Mouse (Mus musculus): Measurements from ENCODE around the gene Ano5.

Gene Ano5

DNA sequence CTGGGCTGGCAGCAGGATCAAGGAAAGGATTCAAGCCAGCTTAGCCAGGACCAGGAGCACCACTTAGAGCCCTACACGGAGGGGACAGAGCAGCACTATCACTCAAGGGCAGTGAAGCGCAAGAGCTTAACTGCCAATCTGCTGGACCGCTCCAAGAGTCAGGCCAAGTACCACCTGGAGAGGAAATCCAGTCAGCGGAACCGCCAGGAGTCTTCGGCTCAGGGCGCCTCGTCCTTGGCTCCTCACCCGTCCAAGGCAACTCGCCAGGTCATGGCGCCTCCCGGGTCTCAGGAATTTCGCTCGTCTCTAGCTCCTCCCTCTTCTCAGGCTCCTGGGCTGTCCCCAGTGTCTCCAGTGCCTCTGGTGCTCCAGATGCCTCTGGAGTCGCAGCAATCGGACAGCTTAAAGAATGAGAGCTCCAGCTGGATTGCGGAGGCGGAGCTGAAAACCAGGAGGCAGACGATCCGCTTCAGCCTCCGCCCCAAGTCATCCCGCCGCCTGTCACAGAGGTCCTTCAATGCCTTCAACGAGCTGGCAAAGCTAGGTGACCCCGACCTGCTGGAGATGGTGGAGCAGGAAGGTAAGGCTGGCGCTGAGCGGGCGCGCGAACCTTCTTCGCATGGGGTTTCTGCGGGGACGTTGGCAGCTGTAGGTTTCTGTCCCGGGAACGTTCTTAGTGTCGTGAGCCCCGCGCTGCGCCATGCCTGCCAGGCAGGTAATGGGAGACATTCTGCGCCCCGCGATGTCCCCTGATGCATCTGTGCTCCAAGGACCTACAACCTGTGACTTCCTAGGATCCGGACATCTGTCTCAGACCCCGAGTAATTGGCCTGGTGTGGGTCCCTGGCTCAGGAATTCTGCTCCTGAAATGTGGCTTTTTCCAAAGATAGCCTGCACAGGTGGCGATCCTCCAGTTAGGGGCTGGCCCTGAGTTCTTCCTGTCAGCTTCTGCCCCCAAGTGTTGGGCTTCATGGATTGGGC, at the start of gene Ano5:
Ano5 (plus strand) TSS at position 359 of the 981 bp plus-strand sequence.
- no peak for DNase-seq (ENCODE audit: low read depth, low spot score)

- no peak for DNase-seq (ENCODE audit: low read depth, low spot score)
These were observed 11.4 kb upstream of the Ano5 start for GRCm38 (mm10) chr7:51499396-51499795.

GRCm38 (mm10) chr7:51503940-51504339, 6.9 kb upstream of the Ano5 start:
- DNase-seq (ENCODE audit: low read depth, low spot score): no peak

DNA sequence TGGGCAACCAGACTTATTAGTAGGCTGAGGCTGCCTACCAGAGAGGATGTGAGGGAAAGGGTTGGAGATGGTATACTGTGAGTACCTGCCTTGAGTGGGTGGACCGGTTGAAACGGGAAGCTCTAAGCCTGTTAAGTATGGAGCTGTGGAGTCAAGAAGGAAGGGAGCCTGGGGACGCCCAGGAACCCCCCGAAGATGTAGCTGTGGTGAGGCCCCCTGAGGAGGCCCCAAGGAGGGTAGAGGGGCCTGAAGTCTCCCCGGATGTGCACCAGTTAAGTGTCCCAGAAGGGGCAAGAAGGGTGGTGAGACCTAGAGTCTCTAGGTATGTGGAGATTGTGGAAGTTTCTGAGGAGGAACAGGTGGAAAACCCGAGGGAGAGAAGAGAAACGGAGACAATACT, 682 bp upstream of the Ano5 start:
- no peak for DNase-seq (ENCODE audit: low read depth, low spot score)

DNA sequence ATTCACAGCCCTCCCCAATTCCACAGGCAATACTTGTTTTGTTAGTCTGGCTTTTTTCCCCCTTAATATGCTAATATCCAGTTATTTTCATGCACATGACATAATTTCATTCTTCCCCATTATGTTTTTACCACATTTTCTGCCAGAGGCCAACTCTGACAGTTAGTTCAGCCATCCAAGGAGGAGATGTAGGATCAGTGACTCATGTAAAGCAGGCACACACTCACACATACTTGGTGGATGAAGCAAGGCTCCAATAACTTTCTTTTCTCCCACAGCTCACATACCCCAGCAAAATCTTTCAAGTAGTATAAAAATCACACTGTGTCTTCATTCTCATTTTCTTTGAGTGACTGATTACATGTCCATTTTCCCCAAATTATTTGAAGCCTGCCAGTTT, 28.5 kb downstream of the Ano5 start:
- no peak for DNase-seq (ENCODE audit: low read depth, low spot score)

GRCm38 (mm10) chr7:51540736-51541135, 29.9 kb downstream of the Ano5 start:
- no peak for DNase-seq (ENCODE audit: low read depth, low spot score)

DNA sequence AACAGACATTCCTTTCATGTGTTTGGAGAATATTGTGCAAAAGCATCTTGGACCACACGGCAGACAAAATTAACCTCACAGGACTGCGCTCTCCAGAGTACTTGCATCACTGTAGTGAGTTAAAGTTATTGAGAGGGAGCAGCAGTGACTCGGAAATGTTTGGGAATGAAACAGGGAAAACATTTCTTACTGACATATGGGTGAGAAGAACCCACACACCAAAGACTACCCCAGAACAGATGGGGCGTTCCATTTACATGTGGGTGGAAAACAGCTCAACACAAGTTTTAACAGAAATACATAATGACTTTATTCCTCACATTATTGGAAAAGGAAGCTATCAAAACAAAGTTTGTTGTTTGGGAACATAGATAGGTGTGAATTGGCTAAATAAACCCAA, 89.2 kb downstream of the Ano5 start:
- DNase-seq (ENCODE audit: low read depth, low spot score): no peak

DNA sequence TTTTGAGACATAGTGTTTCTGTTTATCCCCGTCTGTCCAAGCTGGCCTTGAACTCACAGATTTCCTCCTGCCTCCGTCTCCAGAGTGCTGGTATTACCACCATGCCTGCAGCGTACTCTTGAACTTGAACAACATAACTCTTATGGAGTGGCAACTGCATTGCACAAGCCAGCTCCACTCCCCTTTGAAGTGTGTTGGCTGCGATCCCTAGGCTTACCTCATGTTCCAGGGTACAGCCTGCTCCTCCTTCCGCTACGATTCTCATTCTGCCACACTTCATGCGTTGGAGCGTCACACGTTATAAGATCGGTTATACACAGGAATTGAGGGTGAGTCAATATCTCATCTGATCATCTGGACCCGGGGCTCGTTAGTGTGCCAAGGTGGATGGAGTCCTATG, 92.9 kb downstream of the Ano5 start:
- DNase-seq (ENCODE audit: low read depth, low spot score): no peak

DNA sequence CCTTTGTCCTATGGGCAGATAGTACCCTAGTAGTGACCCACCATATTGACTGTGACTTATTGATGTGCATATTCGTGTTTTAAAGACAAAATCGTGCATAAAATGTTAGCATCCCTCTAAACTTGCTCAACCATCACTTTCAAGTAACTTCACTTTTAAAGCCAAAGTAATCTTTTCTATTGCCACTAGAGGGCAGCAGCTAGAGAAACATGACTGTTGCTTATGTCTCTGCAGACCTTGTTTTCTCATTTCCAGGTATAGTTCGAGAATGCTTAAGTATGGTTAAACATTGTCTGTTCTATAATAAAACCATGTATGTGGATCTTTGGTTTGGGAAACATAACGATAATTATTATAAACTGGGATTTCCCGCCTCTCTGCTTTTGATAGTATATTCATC, 103.6 kb downstream of the Ano5 start:
- DNase-seq (ENCODE audit: low read depth, low spot score): no peak

GRCm38 (mm10) chr7:51617941-51618340, 107.1 kb downstream of the Ano5 start:
- DNase-seq (ENCODE audit: low read depth, low spot score): no peak

- no peak for DNase-seq (ENCODE audit: low read depth, low spot score)
These were observed 107.6 kb downstream of the Ano5 start for GRCm38 (mm10) chr7:51618412-51618811.

- DNase-seq (ENCODE audit: low read depth, low spot score): no peak
These were observed 109.1 kb downstream of the Ano5 start for GRCm38 (mm10) chr7:51619977-51620376.

DNA sequence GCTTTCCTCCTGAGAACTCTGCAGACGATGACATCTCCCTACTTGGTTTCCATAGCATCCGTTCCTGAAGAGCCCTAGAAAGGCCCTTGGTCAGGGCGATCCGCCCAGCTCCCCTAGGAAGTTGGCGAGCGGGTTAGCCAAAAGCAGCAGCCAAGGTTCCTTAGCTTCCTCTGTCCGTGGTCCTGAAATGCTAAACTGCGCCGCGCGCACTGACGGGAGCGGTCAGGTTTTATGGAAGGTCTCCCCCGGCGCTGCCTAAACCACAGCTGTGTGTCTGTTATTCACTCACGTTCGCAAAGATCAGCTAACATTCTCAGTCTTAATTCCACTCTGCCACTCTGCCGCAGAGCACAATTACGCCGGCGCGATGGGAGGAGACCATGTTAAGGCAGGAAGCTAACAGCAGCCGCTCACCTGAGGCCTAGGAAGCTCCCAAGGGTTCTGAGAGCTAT, 110.9 kb downstream of the Ano5 start, which contains the start of gene Slc17a6:
Slc17a6 (plus strand) TSS at position 313 of the 452 bp plus-strand sequence.
- DNase-seq (ENCODE audit: low read depth, low spot score): no peak

DNA sequence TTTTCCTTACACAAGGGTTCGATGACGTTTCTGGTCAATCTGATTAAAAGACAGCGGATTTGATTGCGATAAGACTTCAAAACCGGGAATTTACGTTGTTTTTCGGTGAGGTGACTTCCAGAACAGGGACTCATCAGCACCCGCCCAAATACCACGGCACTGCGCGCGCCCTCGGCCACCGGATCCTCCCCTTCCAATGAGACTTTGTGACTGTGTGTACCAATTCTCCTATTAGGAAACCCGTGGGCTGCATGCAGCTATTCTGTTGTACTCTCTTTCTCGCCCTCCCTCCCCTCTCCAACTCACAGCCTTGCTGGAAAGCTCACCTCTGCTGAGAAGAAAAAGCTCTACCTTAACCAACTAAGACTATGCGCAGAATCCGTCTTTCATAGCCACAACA, 111.4 kb downstream of the Ano5 start:
- no peak for DNase-seq (ENCODE audit: low read depth, low spot score)

GRCm38 (mm10) chr7:51622666-51623065, 111.8 kb downstream of the Ano5 start:
- DNase-seq (ENCODE audit: low read depth, low spot score): no peak

DNA sequence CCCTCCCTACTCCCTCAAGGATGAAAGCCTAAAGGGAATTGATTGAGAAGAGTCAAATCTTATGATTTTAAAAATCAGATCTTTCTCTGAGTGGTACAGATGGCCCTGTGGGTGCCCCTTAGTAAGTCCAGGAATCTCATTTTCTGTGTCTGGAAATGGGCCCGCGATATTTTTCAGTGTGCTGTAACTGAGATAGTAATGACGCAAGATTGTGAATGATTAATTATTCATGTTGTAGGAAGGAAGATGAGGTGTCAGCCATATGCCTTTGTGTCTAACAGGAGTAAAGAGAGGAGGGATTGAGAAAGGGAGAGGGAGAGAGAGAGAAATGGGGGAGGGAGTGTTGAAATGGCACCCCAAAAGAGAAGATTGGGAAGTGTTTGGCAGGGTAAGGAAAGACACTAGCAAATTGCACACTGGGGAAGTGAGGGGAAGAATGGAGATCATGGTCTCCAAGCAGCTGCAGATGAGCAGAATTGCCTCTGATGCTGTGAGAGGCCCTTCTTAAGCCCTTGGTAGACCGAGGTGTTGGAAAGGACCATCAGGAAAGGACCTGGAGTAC, 113.6 kb downstream of the Ano5 start:
- no peak for DNase-seq (ENCODE audit: low read depth, low spot score)

DNA sequence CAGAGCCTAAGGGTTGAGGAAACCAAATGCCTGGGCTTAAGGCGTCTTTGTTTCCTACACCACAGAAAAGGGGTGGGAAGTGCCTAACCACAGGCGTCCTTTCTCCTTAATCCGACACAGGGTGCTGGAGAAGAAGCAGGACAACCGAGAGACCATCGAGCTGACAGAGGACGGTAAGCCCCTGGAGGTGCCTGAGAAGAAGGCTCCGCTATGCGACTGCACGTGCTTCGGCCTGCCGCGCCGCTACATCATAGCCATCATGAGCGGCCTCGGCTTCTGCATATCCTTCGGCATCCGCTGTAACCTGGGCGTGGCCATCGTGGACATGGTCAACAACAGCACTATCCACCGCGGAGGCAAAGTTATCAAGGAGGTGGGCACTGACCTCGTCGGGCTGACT, 114.3 kb downstream of the Ano5 start:
- DNase-seq (ENCODE audit: low read depth, low spot score): no peak

DNA sequence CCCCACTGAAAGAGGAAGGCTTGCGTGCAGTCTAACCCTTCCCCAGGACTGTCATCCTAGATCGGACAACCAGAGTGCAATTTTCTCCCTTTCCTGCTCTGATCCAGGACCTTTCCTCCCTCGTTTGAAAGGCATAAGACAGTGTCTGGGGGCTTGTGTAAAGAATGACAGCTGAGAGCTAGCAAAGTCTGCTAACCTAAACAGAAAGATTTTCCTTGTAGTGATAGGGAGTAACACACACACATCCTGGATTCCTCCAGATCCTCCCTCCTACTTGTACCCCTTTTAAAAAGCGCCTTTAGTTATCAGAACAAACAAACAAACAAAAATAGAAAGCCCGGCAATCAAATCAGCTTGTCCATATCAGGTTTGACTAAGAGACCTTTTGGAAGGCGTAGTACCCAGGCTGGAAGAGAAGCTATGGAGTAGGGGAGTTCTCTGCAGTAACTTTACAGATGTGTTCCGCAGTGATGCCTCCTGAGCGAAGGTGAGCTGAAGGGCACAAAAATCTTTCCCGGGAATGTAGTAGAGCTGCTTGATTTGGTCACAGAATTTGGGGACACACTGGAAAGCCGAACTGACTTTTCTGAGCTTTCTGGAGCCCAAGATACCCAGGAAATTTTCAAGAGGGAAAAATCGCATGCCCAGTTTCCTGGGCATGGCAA, 114.9 kb downstream of the Ano5 start:
- no peak for DNase-seq (ENCODE audit: low read depth, low spot score)

- no peak for DNase-seq (ENCODE audit: low read depth, low spot score)
These were observed 115.7 kb downstream of the Ano5 start for GRCm38 (mm10) chr7:51626451-51627000.

DNA sequence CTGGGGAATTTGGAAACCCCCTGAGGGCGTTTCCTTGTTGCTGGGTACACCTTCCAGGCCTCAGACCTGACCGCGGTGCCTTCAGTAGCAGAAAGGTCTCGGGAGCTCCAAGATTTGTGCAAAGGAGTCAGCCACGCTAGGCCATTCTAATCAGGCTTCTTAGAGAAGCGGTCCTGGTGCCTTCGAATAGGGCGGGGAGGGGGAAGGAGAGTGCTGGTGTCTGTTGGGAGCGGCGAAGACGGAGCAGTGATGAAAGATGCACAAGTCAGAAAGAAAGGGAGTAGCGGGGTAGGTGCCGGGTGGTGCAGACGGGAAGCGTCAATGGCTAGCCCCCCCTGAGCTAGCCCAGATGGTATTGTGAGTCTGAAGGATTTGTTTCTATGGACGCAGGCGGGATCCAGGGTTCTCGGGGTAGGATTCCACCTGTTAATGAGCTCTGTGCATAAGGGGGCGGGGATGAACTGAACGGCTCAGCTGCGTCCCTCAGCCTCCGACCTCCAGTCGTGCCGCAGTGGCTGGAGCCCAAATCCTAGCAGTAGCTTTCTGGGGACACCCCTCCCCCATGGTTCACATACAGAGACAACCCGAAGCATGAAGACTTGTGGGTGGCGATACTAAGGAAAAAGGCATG, 116.3 kb downstream of the Ano5 start:
- DNase-seq (ENCODE audit: low read depth, low spot score): no peak

DNA sequence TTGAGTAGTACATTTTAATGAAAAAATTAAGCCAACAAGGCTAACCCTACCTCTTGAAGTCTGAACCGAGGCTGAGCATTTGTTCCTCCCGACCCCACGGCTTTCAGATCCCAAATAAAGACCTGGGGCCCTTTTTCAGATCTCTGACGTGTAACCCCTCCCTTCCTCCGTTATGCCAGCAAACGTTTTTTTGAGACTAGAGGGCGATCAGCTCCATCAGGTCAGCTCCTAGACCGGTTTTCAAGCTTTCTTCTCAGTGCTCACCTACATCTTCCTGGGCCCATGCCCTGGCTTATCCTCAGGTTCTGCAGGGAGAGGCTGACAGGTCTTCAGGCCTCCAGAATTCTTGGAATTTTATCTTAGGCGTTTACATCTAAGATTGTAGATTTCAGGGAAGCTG, 116.8 kb downstream of the Ano5 start:
- no peak for DNase-seq (ENCODE audit: low read depth, low spot score)

GRCm38 (mm10) chr7:51628349-51628748, 117.5 kb downstream of the Ano5 start:
- DNase-seq (ENCODE audit: low read depth, low spot score): no peak

Data from brain, embryonic 18.5 days (tissue).